Comparison of ENCODE assay signal across 15 mouse cellular contexts in the genomic region with DNA sequence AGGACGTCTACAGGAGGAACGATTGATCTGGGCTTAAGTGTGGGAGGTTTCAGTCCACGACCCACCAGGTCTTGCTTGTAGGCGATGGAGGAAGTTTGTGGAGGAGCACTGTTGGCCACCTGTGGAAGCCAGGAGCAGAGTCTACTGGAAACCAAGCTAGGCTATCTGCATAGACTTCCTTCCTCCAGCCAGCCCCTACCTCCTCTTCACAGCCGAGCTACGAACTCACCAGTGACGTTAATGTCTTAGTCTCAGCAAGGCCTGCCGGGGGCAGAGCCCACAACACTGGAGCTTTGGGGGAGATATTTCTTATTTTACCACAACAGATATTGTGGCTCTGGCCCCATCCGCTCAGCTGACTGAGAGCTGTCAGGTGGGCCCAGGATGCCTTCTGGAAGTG.
DNase-seq lines count a peak whose midpoint lies in the region; ATAC-seq and TF ChIP-seq lines count a peak whose summit lies in the region.
"Had no signal": no experiment of that assay in that cellular context is flagged by ENCODE, and none has a peak within 500 bp of the region (broad histone marks: within the 10 kb centered on the region; RNA-seq: fewer than 3 reads in every experiment).

No protein-coding gene starts in this region.

- H3K4me2 ChIP-seq in midbrain, embryonic 16.5 days (ENCODE audit: low read length): no peak overlapping the region
- H3K4me2 ChIP-seq in intestine, embryonic 15.5 days (replicated peaks): no peak overlapping the region
- H3K4me2 ChIP-seq: midbrain, embryonic 13.5 days had no signal

- no peak for DNase-seq in midbrain, embryonic 10.5 days (ENCODE audit: low spot score)
- DNase-seq in cerebellum, postnatal 36 days: no peak
- DNase-seq in left cerebral cortex, adult 9 months (ENCODE audit: low spot score in 2 of 2): no peak
- DNase-seq in left cerebral cortex, postnatal 4 days: no peak
- DNase-seq: cerebellum, adult 11-12 months; gastrocnemius, postnatal 10 days; right cerebral cortex, postnatal 25 days; thymus, adult 18-20 months had no signal

- H3K36me3 ChIP-seq in midbrain, embryonic 10.5 days: peaks cover 15% of the 10 kb centered on the region
- no peaks in the 10 kb centered on the region for H3K36me3 ChIP-seq in midbrain, embryonic 16.5 days (ENCODE audit: control insufficient read depth, insufficient read depth, low read length)
- no peaks in the 10 kb centered on the region for H3K36me3 ChIP-seq in intestine, embryonic 15.5 days
- H3K36me3 ChIP-seq in megakaryocyte, embryonic 14.5 days (replicated peaks; ENCODE audit: low read length): peaks cover 19% of the 10 kb centered on the region

- 0 out of 2 replicates have a peak overlapping the region, but pooled peaks have one; percentile 33 for H3K27ac ChIP-seq in midbrain, embryonic 10.5 days (replicated peaks)
- no peak overlapping the region for H3K27ac ChIP-seq in midbrain, embryonic 16.5 days (ENCODE audit: low read length)
- H3K27ac ChIP-seq in bone marrow, adult 2 months (ENCODE audit: control insufficient read depth, insufficient read depth, low read depth, low read length, poor library complexity): peak overlapping the region; percentile 60
- H3K27ac ChIP-seq in intestine, embryonic 15.5 days: no peak overlapping the region
- H3K27ac ChIP-seq: midbrain, embryonic 13.5 days had no signal

- no peak overlapping the region for H3K9ac ChIP-seq in midbrain, embryonic 16.5 days (ENCODE audit: low read depth, low read length)
- H3K9ac ChIP-seq in intestine, embryonic 15.5 days: no peak overlapping the region
- H3K9ac ChIP-seq: midbrain, embryonic 13.5 days had no signal

- TF ChIP-seq POLR2A in bone marrow, adult 2 months (IDR thresholded peaks at IDR 0.05; ENCODE audit: borderline replicate concordance, control insufficient read depth, low read depth, low read length): no peak

- WGBS in midbrain, embryonic 10.5 days: 90% methylated on average over 9 of the region's 9 CpGs
- 92% methylated on average over 9 of the region's 9 CpGs for WGBS in midbrain, embryonic 16.5 days
- 9% methylated on average over 9 of the region's 9 CpGs for WGBS in bone marrow, adult 2 months
- 70% methylated on average over 9 of the region's 9 CpGs for WGBS in intestine, embryonic 15.5 days

- H3K9me3 ChIP-seq in midbrain, embryonic 10.5 days (replicated peaks): no peaks in the 10 kb centered on the region
- H3K9me3 ChIP-seq in midbrain, embryonic 16.5 days (replicated peaks; ENCODE audit: control insufficient read depth, low read length, poor library complexity, severe bottlenecking): no peaks in the 10 kb centered on the region
- no peaks in the 10 kb centered on the region for H3K9me3 ChIP-seq in intestine, embryonic 15.5 days
- peaks cover 14% of the 10 kb centered on the region for H3K9me3 ChIP-seq in megakaryocyte, embryonic 14.5 days
- H3K9me3 ChIP-seq: G1E; midbrain, embryonic 13.5 days had no signal

- no peak for TF ChIP-seq CTCF in bone marrow, adult 2 months (IDR thresholded peaks at IDR 0.05; ENCODE audit: control insufficient read depth, insufficient read depth, low read length)

- H3K4me1 ChIP-seq in midbrain, embryonic 10.5 days: peaks cover 16% of the 10 kb centered on the region
- H3K4me1 ChIP-seq in midbrain, embryonic 16.5 days (ENCODE audit: control insufficient read depth, insufficient read depth, low read length): peaks cover 17% of the 10 kb centered on the region
- H3K4me1 ChIP-seq in bone marrow, adult 2 months (ENCODE audit: control insufficient read depth, insufficient read depth, low read length): peaks cover 8% of the 10 kb centered on the region
- H3K4me1 ChIP-seq in intestine, embryonic 15.5 days (replicated peaks): 0 out of 2 replicates have a peak, but pooled peaks cover 5% of the 10 kb centered on the region
- peaks cover 35% of the 10 kb centered on the region for H3K4me1 ChIP-seq in megakaryocyte, embryonic 14.5 days

- no peak overlapping the region for H3K4me3 ChIP-seq in midbrain, embryonic 10.5 days
- H3K4me3 ChIP-seq in midbrain, embryonic 16.5 days (ENCODE audit: low read depth, low read length): no peak overlapping the region
- no peak overlapping the region for H3K4me3 ChIP-seq in bone marrow, adult 2 months (replicated peaks; ENCODE audit: control insufficient read depth, low read depth, low read length)
- no peak overlapping the region for H3K4me3 ChIP-seq in intestine, embryonic 15.5 days (replicated peaks)
- H3K4me3 ChIP-seq in megakaryocyte, embryonic 14.5 days (replicated peaks): peak overlapping the region; percentile 53
- H3K4me3 ChIP-seq: midbrain, embryonic 13.5 days had no signal

- no peak for ATAC-seq in midbrain, embryonic 16.5 days
- peak; percentile 29; the same call in 1 of the 2 replicates for ATAC-seq in intestine, embryonic 15.5 days
- ATAC-seq: hindbrain, embryonic 16.5 days; midbrain, embryonic 13.5 days had no signal

- H3K27me3 ChIP-seq in midbrain, embryonic 10.5 days (ENCODE audit: low read depth, poor library complexity, severe bottlenecking): no peaks in the 10 kb centered on the region
- H3K27me3 ChIP-seq in midbrain, embryonic 16.5 days (ENCODE audit: control insufficient read depth, insufficient read depth, low read depth, low read length): no peaks in the 10 kb centered on the region
- H3K27me3 ChIP-seq in intestine, embryonic 15.5 days (replicated peaks): no peaks in the 10 kb centered on the region
- no peaks in the 10 kb centered on the region for H3K27me3 ChIP-seq in megakaryocyte, embryonic 14.5 days (replicated peaks)
- H3K27me3 ChIP-seq: midbrain, embryonic 13.5 days had no signal

- intact Hi-C loops in left cerebral cortex, postnatal 4 days (cut with DNase I): no loop called here

Comparison
In these comparisons a context has a peak if more than half of its experiments do, and no peak if none do; other contexts are left out.
1. H3K27ac ChIP-seq: peak in midbrain, embryonic 10.5 days (single experiment) and bone marrow, adult 2 months (single experiment); none in midbrain, embryonic 16.5 days (single experiment) and intestine, embryonic 15.5 days (single experiment).